Mouse (Mus musculus): ENCODE data around the gene Cenpp.

Gene Cenpp

DNA sequence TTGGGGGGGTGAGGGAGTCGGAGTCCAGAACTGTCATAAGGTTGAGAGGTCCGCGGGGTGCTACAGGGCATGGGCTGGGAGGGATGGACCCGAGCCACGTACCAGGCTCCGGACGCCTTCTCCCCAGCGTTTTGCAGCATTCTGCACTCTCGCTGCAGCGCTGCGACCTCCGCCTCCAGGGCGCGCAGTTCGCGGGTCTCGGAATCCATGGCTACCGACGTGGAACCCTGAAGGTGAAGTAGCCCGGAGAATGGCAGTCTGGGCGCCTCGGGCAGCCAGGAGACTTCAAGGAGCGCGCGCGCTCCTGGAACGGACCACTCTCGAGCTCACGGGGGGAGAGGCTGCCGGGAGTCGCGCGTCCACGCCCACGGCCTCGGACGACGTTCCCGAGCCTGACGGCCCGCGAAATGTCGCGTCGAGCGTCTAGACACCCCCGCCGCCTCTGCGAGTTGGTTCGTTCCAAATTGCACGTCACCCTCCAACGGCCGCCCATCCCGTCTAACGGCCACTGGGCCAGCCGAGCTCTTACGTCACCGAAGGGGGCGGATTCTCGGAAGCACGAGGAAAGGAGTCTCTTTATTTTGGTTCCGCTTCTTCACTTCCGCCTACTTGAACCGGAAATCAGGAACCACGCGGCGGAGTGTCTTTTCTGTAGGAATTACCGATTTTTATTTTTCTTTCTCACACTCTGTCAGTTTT, at the start of gene Cenpp, which contains the start of gene Nol8:
Cenpp (minus strand) TSS at position 305 of the 699 bp plus-strand sequence.
Nol8 (plus strand) TSS at position 598 of the 699 bp plus-strand sequence.
- peak; percentile 100 for DNase-seq

DNA sequence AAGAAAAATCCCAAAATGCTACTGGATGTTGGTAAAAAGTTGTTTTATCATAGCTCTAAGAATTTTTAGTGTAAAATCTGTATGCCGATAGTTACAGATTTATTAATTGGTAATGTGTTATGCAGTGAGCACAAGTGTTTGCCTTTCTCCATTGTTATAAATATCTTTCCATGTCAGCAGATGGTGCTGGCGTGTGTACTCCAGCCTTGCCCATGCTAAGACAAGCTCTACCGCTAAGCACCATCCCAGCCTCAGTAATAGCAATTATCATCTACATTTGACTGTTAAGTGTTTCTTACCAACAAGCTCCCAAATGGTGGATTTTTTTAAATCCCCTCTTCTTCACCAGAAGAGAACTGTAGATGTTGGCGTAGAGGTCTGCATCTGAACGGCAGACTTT, 38.5 kb upstream of the Cenpp start:
- DNase-seq: no peak

DNA sequence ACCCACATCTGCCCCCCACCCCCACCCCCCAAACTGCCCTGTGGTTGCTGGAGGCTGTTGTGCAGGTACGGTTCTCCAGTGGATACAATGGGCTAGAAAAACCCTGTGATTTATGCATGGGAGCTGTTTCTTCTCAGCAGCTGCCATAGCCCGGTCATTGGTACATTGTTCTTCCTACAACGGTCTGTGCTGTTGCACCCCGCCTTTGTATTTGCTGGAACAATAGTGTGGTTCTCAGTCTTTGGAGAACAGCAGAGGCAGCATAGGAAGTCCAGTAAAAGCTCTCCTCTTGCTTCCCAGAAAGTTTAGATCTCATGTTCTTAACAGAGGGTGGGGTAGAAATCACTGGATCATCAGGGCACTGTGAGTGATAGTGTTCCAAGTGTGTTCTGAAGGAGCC, 31.7 kb upstream of the Cenpp start:
- DNase-seq: no peak

DNA sequence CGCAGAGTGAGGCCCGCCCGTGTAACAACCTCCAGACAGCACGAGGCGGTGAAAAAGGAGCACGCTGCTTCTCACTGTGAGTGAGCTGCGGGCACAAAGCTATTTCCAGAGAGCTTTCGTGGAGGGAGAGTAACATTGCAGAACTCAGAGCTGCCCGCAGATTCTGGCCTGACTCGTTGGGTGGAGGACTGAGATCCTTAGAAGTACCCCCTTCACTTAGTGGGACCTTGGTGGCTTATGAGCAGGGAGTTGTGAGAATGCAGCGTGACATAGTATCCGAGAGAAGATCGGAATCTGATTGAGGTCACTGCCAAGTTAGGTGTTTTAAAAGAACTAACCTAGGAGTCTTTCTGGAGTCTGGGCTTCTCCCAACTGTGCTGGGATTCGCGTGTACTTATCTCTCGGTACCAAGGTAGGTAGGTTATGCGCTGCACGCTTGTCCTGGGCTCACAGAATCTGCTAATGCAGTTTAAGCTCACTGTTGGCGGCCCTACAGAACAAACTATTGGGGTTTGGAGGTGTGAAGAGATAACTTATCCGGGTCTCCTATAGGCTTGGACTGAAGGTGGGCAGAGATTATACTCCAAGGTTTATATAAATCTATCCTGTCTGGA, 29.8 kb upstream of the Cenpp start:
- DNase-seq: peak; percentile 10

DNA sequence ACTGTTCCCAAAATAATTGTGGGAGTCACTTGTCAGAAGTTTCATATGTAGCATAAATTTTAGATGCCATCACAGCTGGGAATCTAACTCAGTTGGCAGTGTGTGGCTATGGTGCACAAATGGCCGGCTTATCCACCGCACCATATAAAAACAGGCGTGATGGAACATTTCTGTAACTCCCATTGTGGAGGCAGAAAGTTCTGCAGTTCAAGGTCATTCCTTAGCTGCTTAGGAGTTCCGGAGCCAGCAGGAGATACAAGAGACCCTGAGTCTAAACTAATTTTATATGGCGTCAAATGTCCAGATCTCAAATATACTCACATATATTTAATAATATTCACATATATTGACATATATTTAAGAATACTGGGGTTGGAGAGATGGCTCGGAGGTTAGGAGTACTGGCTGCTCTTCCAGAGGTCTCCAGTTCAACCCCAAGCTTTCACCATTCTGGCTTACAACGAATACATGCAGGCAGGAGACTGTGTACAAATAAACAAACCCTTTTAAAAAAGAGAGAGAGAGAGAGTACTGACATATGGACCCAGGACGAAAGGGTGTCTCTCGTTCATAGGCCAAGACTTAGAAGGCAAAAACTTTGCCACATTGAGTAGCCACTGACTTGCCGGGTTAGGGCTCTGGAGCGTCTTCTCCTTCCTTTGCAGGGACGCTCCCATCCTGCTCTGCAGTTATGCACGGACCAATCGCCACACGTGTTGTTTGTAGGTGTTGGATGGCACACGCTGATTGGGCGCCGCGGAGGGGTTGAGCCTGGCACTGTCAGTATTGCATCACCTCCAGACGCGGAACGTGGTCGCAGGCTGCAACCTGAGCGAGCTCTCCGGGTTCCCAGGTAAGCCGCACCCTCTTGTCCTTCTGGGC, 29.0 kb upstream of the Cenpp start, which contains the start of gene Iars:
Iars (plus strand) TSS at position 750 of the 882 bp plus-strand sequence.
- peak; percentile 98 for DNase-seq

DNA sequence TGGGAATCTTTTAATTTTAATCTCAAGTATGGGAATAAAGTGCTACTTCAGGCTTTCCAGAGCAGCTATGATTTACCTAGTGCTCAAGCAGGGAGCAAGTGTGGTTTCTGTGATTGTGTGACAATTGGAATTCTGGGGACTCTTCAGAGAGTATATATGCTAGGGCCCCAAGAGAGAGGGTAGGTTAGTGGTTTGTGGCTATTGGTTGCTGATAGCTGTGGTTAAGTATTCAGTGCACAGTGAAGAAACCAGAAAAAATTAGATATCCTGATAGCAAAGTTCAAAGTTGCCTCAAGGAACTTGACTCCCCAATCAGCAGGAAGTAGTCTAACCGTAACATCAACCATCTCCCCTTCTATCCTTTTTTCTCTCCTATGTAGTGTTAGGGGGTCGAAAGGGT, 25.2 kb upstream of the Cenpp start:
- DNase-seq: no peak

DNA sequence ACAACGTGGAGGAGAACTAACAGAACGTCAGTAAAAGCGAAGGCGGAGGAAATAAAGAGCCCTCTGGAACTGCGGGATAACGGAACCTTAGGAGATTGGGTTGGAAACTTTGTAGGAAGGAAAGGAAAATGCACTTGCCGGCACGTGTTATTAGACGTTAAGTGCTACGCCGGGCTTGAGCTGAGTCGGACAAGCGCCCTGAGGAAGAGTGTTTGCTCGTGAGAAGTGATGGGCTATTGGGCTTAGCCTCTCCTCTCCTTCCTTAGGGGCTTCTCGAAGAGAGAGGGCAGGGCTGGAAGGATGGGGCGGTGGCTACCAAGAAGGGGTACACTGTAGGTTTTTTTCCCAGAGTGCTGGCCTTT, 576 bp upstream of the Cenpp start:
- DNase-seq: no peak

DNA sequence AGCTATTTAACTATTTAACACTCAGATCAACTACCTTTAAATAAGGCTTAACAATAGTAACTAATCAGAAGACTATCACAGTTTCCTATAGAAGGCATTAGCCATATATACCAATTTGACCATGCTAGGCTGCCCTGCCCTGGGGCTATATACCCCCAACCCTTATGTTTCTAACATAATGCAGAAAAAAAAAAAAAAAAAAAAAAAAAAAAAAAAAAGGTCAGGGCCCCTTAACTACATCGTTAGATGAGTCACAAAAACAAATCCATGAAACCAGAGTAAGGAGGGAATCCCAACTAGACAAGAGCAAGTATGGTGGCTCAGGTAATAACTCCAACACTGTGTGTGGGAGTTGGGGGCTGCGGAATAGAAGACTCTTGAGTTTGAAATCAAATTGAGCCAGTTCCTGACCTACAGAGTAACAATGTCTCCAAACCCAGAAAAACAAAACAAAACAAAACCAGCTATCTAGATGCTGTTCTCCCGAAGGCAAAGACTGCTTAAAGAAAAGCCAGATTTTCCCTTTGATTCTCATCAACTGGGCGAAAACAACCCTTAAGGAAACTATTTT, 719 bp downstream of the Cenpp start:
- DNase-seq: no peak

DNA sequence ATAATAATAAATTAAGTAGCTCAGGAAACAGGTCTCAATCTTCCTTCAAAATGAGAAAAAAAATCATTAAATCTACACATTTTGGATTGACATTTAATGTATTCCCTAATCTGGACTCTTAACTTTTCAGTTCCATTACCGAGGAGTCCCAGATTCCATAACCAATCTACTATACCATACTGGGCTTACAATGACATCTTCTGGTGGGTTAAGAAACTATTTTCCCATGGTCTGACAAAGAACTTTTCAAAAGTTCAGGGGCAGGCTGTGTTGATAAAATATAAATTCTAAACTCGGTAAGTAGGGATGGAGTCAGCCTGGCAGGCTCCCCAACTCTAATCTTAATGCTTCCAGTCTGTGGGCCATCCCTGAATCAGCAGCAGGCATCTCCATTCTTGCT, 1.4 kb downstream of the Cenpp start:
- no peak for DNase-seq

DNA sequence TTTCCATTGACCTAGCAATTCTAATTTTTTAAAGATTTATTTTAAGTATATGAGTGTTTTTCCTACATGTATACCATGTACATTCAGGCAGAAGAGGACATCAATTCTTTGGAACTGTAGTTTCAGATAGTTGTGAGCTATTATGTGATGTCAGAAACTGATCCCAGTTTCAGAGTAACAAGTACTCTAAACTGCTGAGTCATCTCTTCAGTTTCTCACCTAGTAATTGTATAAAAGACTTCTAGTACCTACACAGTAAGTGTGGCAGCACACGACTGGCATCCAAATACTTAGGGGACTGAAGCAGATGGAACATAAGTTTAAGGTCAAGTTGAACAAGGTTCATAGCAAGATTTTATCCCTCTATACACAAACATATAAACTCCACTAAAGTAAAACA, 6.6 kb downstream of the Cenpp start:
- DNase-seq: no peak

DNA sequence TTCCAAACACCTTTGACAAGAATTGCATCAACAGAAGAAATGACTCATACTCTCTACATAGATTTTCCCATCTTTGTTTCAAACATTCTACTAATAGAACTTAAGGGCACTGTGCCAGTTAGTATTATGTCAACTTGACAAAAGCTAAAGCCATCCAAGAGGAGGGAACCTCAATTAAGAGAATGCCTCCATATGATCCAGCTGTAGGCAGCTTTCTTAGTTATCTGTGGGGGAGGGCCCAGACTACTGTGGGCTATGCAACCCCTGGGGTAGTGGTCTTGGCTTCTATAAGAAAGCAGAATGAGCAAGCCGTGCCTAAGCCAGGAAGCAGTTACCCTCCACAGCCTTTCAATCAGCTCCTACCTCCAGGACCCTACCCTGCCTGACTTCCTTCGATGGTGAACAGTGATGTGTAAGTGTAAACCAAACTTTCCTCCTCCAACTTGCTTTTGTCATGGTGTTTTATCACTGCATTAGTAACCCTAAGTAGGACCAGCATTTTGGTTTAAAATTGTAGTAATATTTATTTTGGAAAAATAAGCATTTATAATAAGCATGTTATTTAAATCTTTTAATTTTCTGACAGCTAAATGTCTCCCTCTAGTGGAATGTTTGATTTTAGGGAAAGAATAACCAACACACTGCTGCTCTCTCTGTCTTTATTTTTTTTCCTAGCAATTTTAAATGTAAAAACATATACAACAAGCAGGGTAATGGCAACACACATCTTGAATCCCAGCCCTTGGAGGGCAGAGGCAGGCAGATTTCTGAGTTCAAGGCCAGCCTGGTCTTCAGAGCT, 7.7 kb downstream of the Cenpp start:
- DNase-seq: no peak

DNA sequence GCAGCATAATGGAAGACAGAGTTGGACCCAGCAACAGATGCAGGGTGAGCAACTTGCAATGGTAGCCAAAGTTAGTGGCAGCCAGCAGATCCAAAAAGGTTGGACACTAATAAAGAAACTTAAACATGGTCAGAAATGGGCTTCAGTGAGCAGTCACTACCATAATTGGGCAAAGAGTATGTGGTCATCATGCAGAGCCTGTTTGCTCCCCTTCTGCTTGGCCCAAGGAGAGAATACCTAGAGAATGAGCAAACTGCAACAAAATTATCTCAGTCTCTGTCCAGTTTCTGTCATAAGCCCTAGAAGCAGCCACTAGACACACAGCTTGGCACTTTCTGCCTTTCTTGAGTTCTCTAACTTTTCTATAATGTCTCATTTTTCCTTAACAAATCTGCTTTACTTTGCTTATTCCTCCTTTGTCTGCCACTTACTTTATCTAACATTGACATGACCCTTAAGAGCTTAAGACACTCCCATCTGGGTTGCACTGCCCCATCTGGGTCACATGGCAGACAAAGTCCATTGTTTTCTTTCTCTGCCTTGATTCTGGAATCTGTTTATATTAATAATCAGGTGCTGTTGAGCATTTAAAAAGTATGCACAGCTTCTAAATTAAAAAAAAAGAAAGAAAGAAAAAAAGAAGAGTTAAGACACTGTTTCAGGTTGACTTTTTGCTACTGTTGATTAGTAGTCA, 8.8 kb downstream of the Cenpp start:
- no peak for DNase-seq

DNA sequence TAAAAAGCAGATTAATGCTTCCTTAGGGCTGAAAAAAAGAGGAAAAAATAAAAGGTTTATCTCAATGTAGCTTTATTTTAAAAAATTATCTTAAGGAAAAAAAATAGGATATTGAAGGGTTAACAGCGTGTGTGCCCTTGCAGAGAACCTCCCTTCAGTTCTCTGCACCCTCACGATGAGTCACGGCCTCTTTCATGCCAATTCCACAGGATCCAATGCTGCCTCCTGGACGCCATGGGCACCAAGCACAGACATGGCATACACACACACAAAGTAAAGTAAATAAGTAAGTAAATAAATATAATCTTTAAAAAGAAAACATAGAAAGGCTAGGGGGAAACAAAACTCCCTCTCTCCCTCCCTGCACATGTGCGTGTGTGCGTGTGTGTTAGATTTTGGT, 9.9 kb downstream of the Cenpp start:
- no peak for DNase-seq

DNA sequence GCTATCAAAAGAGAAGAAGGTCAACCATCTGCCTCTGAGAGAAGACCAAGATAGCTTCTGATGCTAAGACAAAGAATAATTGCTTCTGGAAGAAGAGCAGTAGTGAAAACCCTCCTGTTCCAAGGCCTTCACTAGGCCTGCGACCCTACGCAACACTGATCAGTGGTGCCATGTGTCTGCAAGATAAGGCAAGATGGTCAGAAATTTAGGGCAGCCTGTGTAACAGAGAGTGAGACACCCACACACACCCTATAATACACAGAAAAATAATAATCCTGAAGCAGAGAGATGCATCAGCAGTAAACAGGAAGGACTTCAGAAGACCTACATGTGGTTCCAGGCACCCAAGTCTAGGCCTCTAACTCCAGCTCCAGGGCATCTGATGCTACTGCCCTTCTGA, 12.6 kb downstream of the Cenpp start:
- no peak for DNase-seq

DNA sequence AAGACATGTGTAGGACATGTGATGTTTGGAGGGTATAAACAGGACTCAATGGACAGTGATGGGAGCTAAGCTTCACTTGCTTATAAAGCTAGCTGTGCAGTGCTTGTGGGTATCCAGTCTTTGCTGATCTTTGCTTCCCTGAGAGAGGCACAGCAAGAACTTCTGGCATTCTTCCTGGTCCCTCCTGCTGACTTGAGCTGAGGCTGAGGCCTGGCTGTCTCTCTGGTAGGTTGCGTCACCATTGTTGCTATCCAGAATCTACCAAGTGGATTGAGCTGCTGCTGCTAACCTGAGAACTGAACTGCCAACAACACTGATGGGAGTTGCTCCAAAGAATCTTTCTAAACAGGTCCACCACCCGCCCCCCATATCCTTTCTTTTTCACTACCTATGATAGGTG, 23.5 kb downstream of the Cenpp start:
- no peak for DNase-seq

DNA sequence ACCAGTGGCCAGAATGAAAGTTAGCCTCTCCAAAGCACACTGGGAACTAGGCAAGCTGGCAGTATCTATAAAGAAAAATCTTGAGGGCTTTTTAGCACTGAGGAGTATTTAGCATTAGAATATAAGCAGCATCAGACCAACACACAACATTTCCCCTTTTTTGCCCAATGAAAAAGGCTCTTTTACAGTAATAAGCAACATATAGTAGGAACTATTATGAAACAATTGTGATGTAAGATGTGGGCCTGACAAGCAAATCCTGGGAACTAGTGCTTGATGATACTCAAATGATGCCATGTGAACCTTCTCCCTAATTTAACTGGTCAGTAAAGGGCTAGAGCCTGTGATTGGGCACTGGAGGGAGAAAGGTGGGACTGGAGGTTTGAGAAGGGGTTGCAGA, 24.4 kb downstream of the Cenpp start:
- DNase-seq: no peak

DNA sequence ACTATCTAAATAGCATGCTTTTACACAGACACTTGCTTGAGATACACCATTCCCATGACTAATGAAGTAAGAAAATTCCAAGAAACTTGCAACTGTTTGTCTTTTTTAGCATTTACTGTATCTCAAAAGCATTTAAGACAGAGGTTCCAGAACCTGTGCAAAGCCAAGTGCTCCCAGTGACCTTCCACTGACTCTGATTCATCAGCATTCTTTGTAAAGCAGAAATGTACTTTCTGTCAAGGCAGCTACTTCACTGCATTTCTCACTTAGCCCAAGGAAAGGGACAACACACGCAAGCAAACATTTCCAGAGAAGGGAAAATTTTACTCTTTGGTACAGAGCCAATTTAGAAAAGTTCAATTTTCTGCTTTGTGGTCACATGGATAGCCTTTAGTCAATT, 29.4 kb downstream of the Cenpp start:
- no peak for DNase-seq

DNA sequence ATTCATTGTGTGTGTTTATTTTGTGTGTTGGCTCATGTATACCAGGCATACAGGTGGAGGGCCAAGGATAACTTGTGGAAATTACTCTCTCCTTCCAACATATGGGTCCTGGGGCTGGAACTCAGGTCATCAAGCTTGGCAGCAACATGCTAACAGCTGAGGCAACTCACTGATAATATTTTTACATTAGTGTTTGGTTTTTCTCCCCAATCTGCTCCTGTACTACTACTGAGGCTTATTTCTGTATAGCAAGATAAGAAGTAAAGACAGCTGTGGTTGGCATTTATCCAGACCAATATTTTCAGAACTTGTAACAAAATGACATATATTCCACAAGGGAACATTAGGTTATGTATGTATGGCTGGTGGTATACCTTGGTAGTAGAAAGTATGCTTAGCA, 34.2 kb downstream of the Cenpp start:
- DNase-seq: no peak

DNA sequence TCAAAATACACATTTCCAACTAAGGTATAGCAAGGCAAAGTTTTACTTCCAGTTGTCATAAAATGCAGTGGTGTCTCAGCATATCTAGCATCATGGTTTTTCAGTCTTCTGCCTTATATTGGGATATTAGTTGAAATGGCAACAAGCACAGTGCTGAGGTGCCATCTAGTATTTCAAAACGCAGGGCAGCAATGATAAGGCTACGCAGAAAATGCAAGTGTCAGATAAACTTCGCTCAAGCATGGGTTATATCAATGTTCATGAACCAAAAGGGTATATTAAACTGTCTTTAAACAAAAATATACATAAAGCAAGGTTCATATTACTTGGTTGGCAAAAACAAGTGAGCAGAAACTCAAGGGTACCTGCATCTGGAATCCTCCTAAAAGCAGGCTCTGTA, 35.6 kb downstream of the Cenpp start:
- DNase-seq: no peak

DNA sequence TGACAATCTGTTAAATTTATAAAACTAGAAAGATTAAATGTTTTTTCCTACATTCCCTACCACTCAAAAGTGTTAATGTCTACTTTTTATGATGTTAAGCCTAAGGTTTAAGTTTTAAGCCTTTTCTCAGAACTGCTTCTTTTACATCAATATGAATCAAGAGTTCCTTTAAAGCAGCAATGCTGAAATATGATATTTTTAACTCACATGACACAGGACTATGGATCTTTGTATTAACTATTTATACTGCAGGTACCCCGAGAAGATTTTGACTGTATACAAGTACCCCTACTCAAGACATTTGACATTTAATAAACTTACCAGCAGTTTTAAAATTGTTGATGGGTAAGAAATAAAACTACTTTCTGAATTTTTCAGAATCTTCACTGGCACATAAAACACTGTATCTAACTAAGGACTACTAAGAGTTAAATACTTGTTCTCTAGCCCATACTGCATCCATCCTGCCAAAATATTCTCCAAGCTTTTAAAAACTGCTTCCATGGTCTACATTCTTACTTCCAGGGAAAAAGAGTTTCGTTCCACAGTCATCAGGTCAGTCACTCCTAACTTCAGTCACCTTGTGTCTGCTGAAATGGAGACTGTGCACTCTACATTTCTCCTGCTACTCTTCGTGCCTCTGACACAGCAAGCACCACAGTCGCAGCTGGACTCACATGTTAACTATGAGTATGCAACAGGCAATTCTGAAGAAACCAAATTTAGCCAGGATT, 43.8 kb downstream of the Cenpp start:
- no peak for DNase-seq

DNA sequence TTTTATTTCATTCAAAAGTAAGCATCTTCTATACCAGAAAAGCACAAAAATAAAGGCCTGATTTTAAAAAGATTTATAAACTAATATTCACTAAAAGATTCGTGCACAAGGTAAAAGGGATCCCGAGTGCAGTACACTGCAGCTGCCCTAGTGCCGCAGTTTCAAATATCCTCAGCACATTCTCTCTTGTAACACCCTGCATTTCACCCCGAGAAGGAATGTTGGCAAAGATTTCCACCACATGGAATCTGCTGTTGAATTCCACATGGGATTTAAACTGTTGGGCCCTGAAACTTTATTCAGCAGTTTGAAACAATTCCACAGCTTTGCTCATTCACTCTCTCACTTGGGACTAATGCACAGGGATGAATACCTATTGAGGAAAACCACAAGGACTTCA, 44.9 kb downstream of the Cenpp start, which contains the start of gene Ogn:
Ogn (plus strand) TSS at position 333 of the 400 bp plus-strand sequence.
- no peak for DNase-seq

Data from thymus, postnatal 14 days (tissue).